In genomic region chr5:146841301-146841700, GRCm38 (mm10) we compare ENCODE assay signal across 25 mouse cellular contexts. TPM values are rescaled to one million over a fixed set of nuclear protein-coding genes. Genes with fewer than 3 reads are reported as not detected.
A peak's percentile ranks its signal among the peaks of the same experiment; 100 is the strongest.
DNase-seq lines count a peak whose midpoint lies in the region; ATAC-seq lines count a peak whose summit lies in the region.
"Had no signal": no experiment of that assay in that cellular context is flagged by ENCODE, and none has a peak within 500 bp of the region (broad histone marks: within the 10 kb centered on the region; RNA-seq: fewer than 3 reads in every experiment).

No protein-coding gene starts in this region.

- DNase-seq in embryonic facial prominence, embryonic 10.5 days (ENCODE audit: low spot score), result no peak
- peak; percentile 46 to 76 for DNase-seq in layer of hippocampus, adult 18-20 months (ENCODE audit: low spot score in 2 of 2)
- no peak for DNase-seq in layer of hippocampus, adult 9-10 months (ENCODE audit: low spot score)
- peak; percentile 33 to 49 for DNase-seq in right cerebral cortex, adult 2 months (ENCODE audit: low spot score in 2 of 2)
- DNase-seq in right cerebral cortex, postnatal 4 days, result no peak
- DNase-seq in cerebellum, adult 9-11 months, result no peak
- DNase-seq: adrenal gland, postnatal 36 days; cerebellum, adult 11 months; cerebellum, postnatal 14 days; gastrocnemius, postnatal 14 days; heart, adult 18-20 months; heart, postnatal 10 days; lung, adult 18-20 months; thymus, postnatal 25 days had no signal

- H3K27ac ChIP-seq in embryonic facial prominence, embryonic 13.5 days, result no peak overlapping the region
- H3K27ac ChIP-seq in embryonic facial prominence, embryonic 10.5 days (replicated peaks), result no peak overlapping the region
- H3K27ac ChIP-seq: forebrain, embryonic 15.5 days; hindbrain, embryonic 10.5 days; kidney, embryonic 15.5 days; limb, embryonic 13.5 days; liver, embryonic 12.5 days; midbrain, embryonic 12.5 days had no signal

- no peak overlapping the region for H3K4me2 ChIP-seq in embryonic facial prominence, embryonic 13.5 days
- H3K4me2 ChIP-seq: forebrain, embryonic 15.5 days; heart, embryonic 12.5 days; kidney, embryonic 15.5 days; limb, embryonic 13.5 days; liver, embryonic 12.5 days; midbrain, embryonic 12.5 days had no signal

- WGBS in embryonic facial prominence, embryonic 13.5 days, result 55% methylated on average over 5 of the region's 5 CpGs
- WGBS in embryonic facial prominence, embryonic 10.5 days, result 84% methylated on average over 5 of the region's 5 CpGs

- H3K9me3 ChIP-seq in embryonic facial prominence, embryonic 13.5 days, result no peaks in the 10 kb centered on the region
- no peaks in the 10 kb centered on the region for H3K9me3 ChIP-seq in embryonic facial prominence, embryonic 10.5 days
- H3K9me3 ChIP-seq: forebrain, embryonic 15.5 days; heart, embryonic 12.5 days; hindbrain, embryonic 10.5 days; kidney, embryonic 15.5 days; limb, embryonic 13.5 days; liver, embryonic 12.5 days; midbrain, embryonic 12.5 days had no signal

- 0 out of 2 replicates have a peak overlapping the region, but pooled peaks have one; percentile 21 for H3K9ac ChIP-seq in embryonic facial prominence, embryonic 13.5 days
- H3K9ac ChIP-seq: forebrain, embryonic 15.5 days; heart, embryonic 12.5 days; kidney, embryonic 15.5 days; limb, embryonic 13.5 days; liver, embryonic 12.5 days; midbrain, embryonic 12.5 days had no signal

- H3K4me1 ChIP-seq in embryonic facial prominence, embryonic 13.5 days, result peaks cover 15% of the 10 kb centered on the region
- H3K4me1 ChIP-seq in embryonic facial prominence, embryonic 10.5 days, result peaks cover 16% of the 10 kb centered on the region

- H3K4me3 ChIP-seq in embryonic facial prominence, embryonic 13.5 days, result no peak overlapping the region
- no peak overlapping the region for H3K4me3 ChIP-seq in embryonic facial prominence, embryonic 10.5 days
- H3K4me3 ChIP-seq: forebrain, embryonic 15.5 days; heart, embryonic 12.5 days; hindbrain, embryonic 10.5 days; kidney, embryonic 15.5 days; limb, embryonic 13.5 days; liver, embryonic 12.5 days; midbrain, embryonic 12.5 days had no signal

- peaks cover 30% of the 10 kb centered on the region for H3K36me3 ChIP-seq in embryonic facial prominence, embryonic 13.5 days
- peaks cover 32% of the 10 kb centered on the region for H3K36me3 ChIP-seq in embryonic facial prominence, embryonic 10.5 days (replicated peaks)

- H3K27me3 ChIP-seq in embryonic facial prominence, embryonic 13.5 days, result no peaks in the 10 kb centered on the region
- no peaks in the 10 kb centered on the region for H3K27me3 ChIP-seq in embryonic facial prominence, embryonic 10.5 days (replicated peaks; ENCODE audit: low read depth, poor library complexity, severe bottlenecking)
- H3K27me3 ChIP-seq: forebrain, embryonic 15.5 days; heart, embryonic 12.5 days; kidney, embryonic 15.5 days; limb, embryonic 13.5 days; midbrain, embryonic 12.5 days had no signal

- no peak for ATAC-seq in embryonic facial prominence, embryonic 13.5 days (ENCODE audit: insufficient number of reproducible peaks, insufficient read depth, low FRiP score, low TSS enrichment, low read depth)
- ATAC-seq: forebrain, embryonic 15.5 days; intestine, postnatal 0 days; liver, embryonic 12.5 days had no signal

RNA-seq across cellular contexts. Expression of gene Rasl11a, which starts 3.6 kb away (rescaled TPM):
- polyA plus RNA-seq in embryonic facial prominence, embryonic 13.5 days (2015; fragmentation: Nextera tagmentation; extraction: Ambion mirVana), result 12.4 and 14.6 TPM in 2 replicates
- 33.3 and 34.6 TPM in 2 replicates for polyA plus RNA-seq in embryonic facial prominence, embryonic 10.5 days (2016; fragmentation: Nextera tagmentation; extraction: Ambion mirVana)
- 10 to 100 TPM; 12.8 to 18.5 TPM for total RNA-seq in layer of hippocampus, adult 18-20 months (2021)
- total RNA-seq: megakaryocyte, adult 5-6 weeks; neutrophil, adult 5-6 weeks had no signal

RNA-seq across cellular contexts. Expression of gene Rpl21, which starts 8.6 kb away (rescaled TPM):
- polyA plus RNA-seq in embryonic facial prominence, embryonic 13.5 days (2015; fragmentation: Nextera tagmentation; extraction: Ambion mirVana), result 568 and 633 TPM in 2 replicates
- polyA plus RNA-seq in embryonic facial prominence, embryonic 10.5 days (2016; fragmentation: Nextera tagmentation; extraction: Ambion mirVana), result 546 and 551 TPM in 2 replicates
- total RNA-seq in layer of hippocampus, adult 18-20 months (2021), result 100 to 1,000 TPM; 206 to 211 TPM

RNA-seq across cellular contexts. Expression of gene Usp12, which starts 46.5 kb away (rescaled TPM):
- 13.0 and 15.9 TPM in 2 replicates for polyA plus RNA-seq in embryonic facial prominence, embryonic 13.5 days (2015; fragmentation: Nextera tagmentation; extraction: Ambion mirVana)
- polyA plus RNA-seq in embryonic facial prominence, embryonic 10.5 days (2016; fragmentation: Nextera tagmentation; extraction: Ambion mirVana), result 14.7 and 15.4 TPM in 2 replicates
- total RNA-seq in layer of hippocampus, adult 18-20 months (2021), result 10 to 100 TPM; 57.2 to 57.9 TPM

Comparison
In these comparisons a context has a peak if more than half of its experiments do, and no peak if none do; other contexts are left out.
1. DNase-seq: peak in layer of hippocampus, adult 18-20 months (2 of 2) and right cerebral cortex, adult 2 months (2 of 2); none in embryonic facial prominence, embryonic 10.5 days (single experiment), layer of hippocampus, adult 9-10 months (single experiment), right cerebral cortex, postnatal 4 days (single experiment) and cerebellum, adult 9-11 months (single experiment).